Mouse (Mus musculus) frontal cortex, postnatal 14 days (tissue): ENCODE data around the gene Cfap100.

Source experiments
- DNase-seq, 2 experiments: peaks; one replicate each; pipeline ENCODE4 v3.0.0; 2022; ENCODE audit warnings: low spot score in 2 of 2

Cfap100 gene

GRCm38 (mm10) chr6:90377708-90378107, 50.9 kb downstream of the Cfap100 start:
- DNase-seq, result no peak

GRCm38 (mm10) chr6:90374647-90375046, 54.0 kb downstream of the Cfap100 start:
- DNase-seq, result no peak

GRCm38 (mm10) chr6:90369725-90370553, 58.7 kb downstream of the Cfap100 start:
- DNase-seq, result peak; percentile 25 to 28

- DNase-seq, result peak; percentile 98 to 100
These were observed 59.4 kb downstream of the Cfap100 start, which contains the start of gene Zxdc for GRCm38 (mm10) chr6:90368976-90369724. Zxdc (plus strand) TSS chr6:90369492.

GRCm38 (mm10) chr6:90363301-90363700, 65.3 kb downstream of the Cfap100 start:
- DNase-seq, result no peak

DNA sequence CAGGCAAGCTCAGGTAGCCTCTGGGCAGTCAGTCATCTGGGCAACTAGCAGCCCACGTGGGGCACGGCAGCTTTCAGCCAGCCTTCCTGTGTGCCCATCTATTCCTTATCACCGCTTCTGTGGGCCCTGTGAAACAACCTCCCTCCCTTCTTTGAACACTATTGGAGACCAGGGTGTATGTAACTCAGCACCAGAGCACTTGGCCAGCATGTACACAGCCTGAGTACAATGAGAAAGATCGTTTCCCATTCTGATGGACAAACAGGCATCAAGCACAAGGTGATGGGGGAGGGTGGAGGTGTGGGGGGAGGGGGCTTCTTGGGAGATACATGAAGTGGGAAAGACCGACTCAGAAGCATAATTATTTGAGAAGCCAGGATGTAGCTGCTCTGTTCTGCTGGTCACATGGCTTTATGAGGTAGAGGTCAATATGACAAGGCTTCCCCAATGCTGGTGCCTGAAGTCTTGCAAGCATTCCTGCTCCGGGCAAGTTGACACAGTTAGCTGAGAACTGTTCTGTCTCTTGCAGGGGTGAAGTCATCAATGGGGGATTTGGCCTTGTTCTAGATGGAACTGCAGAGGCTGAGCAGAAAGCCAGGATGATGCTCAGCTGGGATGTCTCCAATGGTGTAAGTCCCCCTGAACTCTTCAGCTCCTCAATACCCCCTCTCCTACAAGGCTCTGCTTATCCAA, 67.5 kb downstream of the Cfap100 start:
- no peak for DNase-seq

DNA sequence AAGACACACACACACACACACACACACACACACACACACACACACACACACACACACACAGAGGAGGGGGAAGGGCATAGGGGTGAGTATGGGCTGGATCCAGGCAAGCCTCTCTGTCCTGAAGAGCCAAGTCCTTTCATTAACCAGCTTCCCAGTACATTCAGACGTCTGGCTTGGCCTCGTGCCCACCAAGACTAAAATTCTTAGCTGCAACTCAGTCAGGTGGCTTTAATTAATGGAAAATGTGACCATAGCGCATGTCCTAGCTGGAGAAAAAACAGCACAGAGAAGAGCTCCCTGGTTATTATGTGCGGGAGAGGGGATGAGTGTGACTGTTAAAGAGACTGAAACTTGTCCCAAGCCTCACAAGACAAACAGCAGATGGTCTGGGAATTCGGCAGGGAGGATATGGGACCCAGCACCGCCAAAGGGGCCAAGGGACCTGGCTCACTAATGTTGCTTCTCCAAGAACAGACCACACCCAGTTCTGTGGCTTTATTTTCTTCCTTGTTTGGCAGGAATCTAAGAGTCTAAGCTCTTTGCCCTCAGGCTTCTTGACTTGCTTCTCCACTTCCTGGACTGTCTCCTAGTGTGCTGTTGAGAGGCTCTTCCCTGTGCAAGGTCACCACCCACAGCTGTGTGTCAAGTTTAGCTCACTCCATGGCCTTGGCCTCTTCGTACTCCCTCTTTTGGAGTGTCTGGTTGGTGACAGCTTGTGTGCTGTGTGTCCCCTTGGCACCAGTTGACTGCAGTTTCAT, 68.4 kb downstream of the Cfap100 start:
- no peak for DNase-seq

DNA sequence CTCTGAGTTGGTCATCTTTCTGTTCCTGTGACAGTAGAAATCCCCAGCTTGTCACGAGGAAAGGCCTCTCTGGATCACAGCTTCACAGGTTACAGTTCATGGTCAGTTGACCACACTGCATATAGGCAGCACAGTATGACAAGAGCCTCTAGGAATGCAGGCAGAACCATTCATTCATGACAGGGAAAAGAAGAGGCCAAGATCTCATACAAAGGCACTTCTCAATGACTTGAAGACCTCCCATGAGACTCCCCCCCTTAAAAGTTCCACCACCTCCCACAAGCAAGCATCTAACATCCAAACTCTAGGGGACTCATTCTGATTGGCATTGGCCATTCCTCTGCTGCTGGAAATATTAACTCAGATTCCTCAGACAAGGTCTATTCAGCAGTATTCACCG, 69.2 kb downstream of the Cfap100 start:
- no peak for DNase-seq

DNA sequence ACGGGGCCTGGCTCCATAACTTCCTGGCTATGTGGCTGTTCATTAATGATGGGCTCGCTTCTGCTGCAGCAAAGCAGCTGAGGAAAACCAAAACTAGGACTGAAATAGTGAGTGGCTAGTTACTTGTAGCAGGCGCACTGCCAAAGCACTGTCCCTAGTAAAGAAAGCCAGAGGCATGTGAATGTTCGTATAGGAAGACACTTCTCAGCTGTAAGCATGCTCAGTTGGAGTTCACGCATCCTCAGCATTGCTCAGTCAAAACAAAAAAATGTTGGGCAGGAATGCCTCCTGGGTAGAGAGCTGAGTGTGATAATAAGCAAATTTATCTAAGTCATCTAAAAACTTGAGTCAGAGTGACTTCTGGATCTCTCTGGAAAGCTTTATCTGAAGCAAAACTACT, 70.5 kb downstream of the Cfap100 start:
- no peak for DNase-seq
